Mouse (Mus musculus): ENCODE results near the gene Trpv4. TPM values are rescaled to one million over a fixed set of nuclear protein-coding genes. Genes with fewer than 3 reads are reported as not detected.

The Trpv4 gene
- polyA plus RNA-seq, 1 experiment = 6.5 TPM

GRCm38 (mm10) chr5:114608516-114608915 is 49.7 kb downstream of the Trpv4 start:
- TF ChIP-seq CTCF (IDR thresholded peaks at IDR 0.05; ENCODE audit: borderline replicate concordance, control insufficient read depth, extremely low read depth, insufficient read depth, low read length, poor library complexity) (peak; percentile 96), POLR2A (IDR thresholded peaks at IDR 0.05; ENCODE audit: control insufficient read depth, extremely low read depth, insufficient read depth, low read length, poor library complexity) (no peak)
- 9% methylated on average over 12 of the region's 12 CpGs for WGBS
- H3K4me1 ChIP-seq (replicated peaks; ENCODE audit: control insufficient read depth, insufficient read depth, low read length) = peaks cover 6% of the 10 kb centered on the region

GRCm38 (mm10) chr5:114607651-114608050 is 50.6 kb downstream of the Trpv4 start:
- no peak for TF ChIP-seq CTCF (IDR thresholded peaks at IDR 0.05; ENCODE audit: borderline replicate concordance, control insufficient read depth, extremely low read depth, insufficient read depth, low read length, poor library complexity)
- no peak for TF ChIP-seq POLR2A (IDR thresholded peaks at IDR 0.05; ENCODE audit: control insufficient read depth, extremely low read depth, insufficient read depth, low read length, poor library complexity)
- DNase-seq = no peak
- Histone ChIP-seq H3K4me1 (replicated peaks; ENCODE audit: control insufficient read depth, insufficient read depth, low read length) (peaks cover 10% of the 10 kb centered on the region), H3K36me3 (ENCODE audit: control insufficient read depth, insufficient read depth, low read length) (no peaks in the 10 kb centered on the region), H3K27ac (ENCODE audit: control insufficient read depth, insufficient read depth, low read length) (no peak overlapping the region), H3K27me3 (ENCODE audit: control insufficient read depth, insufficient read depth, low read length) (no peaks in the 10 kb centered on the region), H3K4me3 (ENCODE audit: control insufficient read depth, insufficient read depth, low read length) (no peak overlapping the region)
- WGBS = 82% methylated on average over 8 of the region's 8 CpGs

More at GRCm38 (mm10) chr5:114608516-114608915, 49.7 kb downstream of the Trpv4 start:
- no peak overlapping the region for H3K4me3 ChIP-seq (ENCODE audit: control insufficient read depth, insufficient read depth, low read length)
- H3K27me3 ChIP-seq (ENCODE audit: control insufficient read depth, insufficient read depth, low read length) = no peaks in the 10 kb centered on the region
- peak; percentile 89 for DNase-seq
- no peak overlapping the region for H3K27ac ChIP-seq (ENCODE audit: control insufficient read depth, insufficient read depth, low read length)
- no peaks in the 10 kb centered on the region for H3K36me3 ChIP-seq (ENCODE audit: control insufficient read depth, insufficient read depth, low read length)

GRCm38 (mm10) chr5:114605981-114606380 is 52.2 kb downstream of the Trpv4 start:
- Histone ChIP-seq H3K27me3 (ENCODE audit: control insufficient read depth, insufficient read depth, low read length) (no peaks in the 10 kb centered on the region), H3K27ac (ENCODE audit: control insufficient read depth, insufficient read depth, low read length) (no peak overlapping the region), H3K4me3 (ENCODE audit: control insufficient read depth, insufficient read depth, low read length) (no peak overlapping the region), H3K4me1 (replicated peaks; ENCODE audit: control insufficient read depth, insufficient read depth, low read length) (peaks cover 10% of the 10 kb centered on the region), H3K36me3 (ENCODE audit: control insufficient read depth, insufficient read depth, low read length) (no peaks in the 10 kb centered on the region)
- no peak for TF ChIP-seq POLR2A (IDR thresholded peaks at IDR 0.05; ENCODE audit: control insufficient read depth, extremely low read depth, insufficient read depth, low read length, poor library complexity)
- TF ChIP-seq CTCF (IDR thresholded peaks at IDR 0.05; ENCODE audit: borderline replicate concordance, control insufficient read depth, extremely low read depth, insufficient read depth, low read length, poor library complexity) = no peak
- no peak for DNase-seq
- WGBS = 80% methylated on average over 6 of the region's 6 CpGs

GRCm38 (mm10) chr5:114604781-114605290 is 53.4 kb downstream of the Trpv4 start:
- peaks cover 10% of the 10 kb centered on the region for H3K4me1 ChIP-seq (replicated peaks; ENCODE audit: control insufficient read depth, insufficient read depth, low read length)
- H3K36me3 ChIP-seq (ENCODE audit: control insufficient read depth, insufficient read depth, low read length) = no peaks in the 10 kb centered on the region
- DNase-seq = no peak
- no peaks in the 10 kb centered on the region for H3K27me3 ChIP-seq (ENCODE audit: control insufficient read depth, insufficient read depth, low read length)
- no peak overlapping the region for H3K27ac ChIP-seq (ENCODE audit: control insufficient read depth, insufficient read depth, low read length)
- WGBS = 71% methylated on average over 11 of the region's 11 CpGs
- TF ChIP-seq CTCF (IDR thresholded peaks at IDR 0.05; ENCODE audit: borderline replicate concordance, control insufficient read depth, extremely low read depth, insufficient read depth, low read length, poor library complexity) = peak; percentile 49; the same call in 1 of the 2 replicates
- TF ChIP-seq POLR2A (IDR thresholded peaks at IDR 0.05; ENCODE audit: control insufficient read depth, extremely low read depth, insufficient read depth, low read length, poor library complexity) = no peak
- H3K4me3 ChIP-seq (ENCODE audit: control insufficient read depth, insufficient read depth, low read length) = no peak overlapping the region

- no peak for DNase-seq
- Histone ChIP-seq H3K27me3 (ENCODE audit: control insufficient read depth, insufficient read depth, low read length) (no peaks in the 10 kb centered on the region), H3K4me1 (replicated peaks; ENCODE audit: control insufficient read depth, insufficient read depth, low read length) (peaks cover 14% of the 10 kb centered on the region), H3K27ac (ENCODE audit: control insufficient read depth, insufficient read depth, low read length) (no peak overlapping the region), H3K4me3 (ENCODE audit: control insufficient read depth, insufficient read depth, low read length) (no peak overlapping the region), H3K36me3 (ENCODE audit: control insufficient read depth, insufficient read depth, low read length) (no peaks in the 10 kb centered on the region)
- TF ChIP-seq POLR2A (IDR thresholded peaks at IDR 0.05; ENCODE audit: control insufficient read depth, extremely low read depth, insufficient read depth, low read length, poor library complexity) (no peak), CTCF (IDR thresholded peaks at IDR 0.05; ENCODE audit: borderline replicate concordance, control insufficient read depth, extremely low read depth, insufficient read depth, low read length, poor library complexity) (no peak)
- WGBS = 82% methylated on average over 5 of the region's 5 CpGs
Measured at GRCm38 (mm10) chr5:114603975-114604374, 54.2 kb downstream of the Trpv4 start.

- no peak for TF ChIP-seq POLR2A (IDR thresholded peaks at IDR 0.05; ENCODE audit: control insufficient read depth, extremely low read depth, insufficient read depth, low read length, poor library complexity)
- TF ChIP-seq CTCF (IDR thresholded peaks at IDR 0.05; ENCODE audit: borderline replicate concordance, control insufficient read depth, extremely low read depth, insufficient read depth, low read length, poor library complexity) = no peak
- DNase-seq = no peak
- H3K4me1 ChIP-seq (replicated peaks; ENCODE audit: control insufficient read depth, insufficient read depth, low read length) = peaks cover 28% of the 10 kb centered on the region
- no peak overlapping the region for H3K4me3 ChIP-seq (ENCODE audit: control insufficient read depth, insufficient read depth, low read length)
- H3K27ac ChIP-seq (ENCODE audit: control insufficient read depth, insufficient read depth, low read length) = no peak overlapping the region
- WGBS = 94% methylated on average over 8 of the region's 8 CpGs
- H3K27me3 ChIP-seq (ENCODE audit: control insufficient read depth, insufficient read depth, low read length) = no peaks in the 10 kb centered on the region
- H3K36me3 ChIP-seq (ENCODE audit: control insufficient read depth, insufficient read depth, low read length) = no peaks in the 10 kb centered on the region
Measured at GRCm38 (mm10) chr5:114602012-114602411, 56.2 kb downstream of the Trpv4 start.

GRCm38 (mm10) chr5:114597652-114598051 is 60.6 kb downstream of the Trpv4 start:
- no peak for TF ChIP-seq CTCF (IDR thresholded peaks at IDR 0.05; ENCODE audit: borderline replicate concordance, control insufficient read depth, extremely low read depth, insufficient read depth, low read length, poor library complexity)
- no peak for TF ChIP-seq POLR2A (IDR thresholded peaks at IDR 0.05; ENCODE audit: control insufficient read depth, extremely low read depth, insufficient read depth, low read length, poor library complexity)
- peak overlapping the region; percentile 13; the same call in 1 of the 2 replicates for H3K4me3 ChIP-seq (ENCODE audit: control insufficient read depth, insufficient read depth, low read length)
- no peaks in the 10 kb centered on the region for H3K36me3 ChIP-seq (ENCODE audit: control insufficient read depth, insufficient read depth, low read length)
- WGBS = 14% methylated on average over 6 of the region's 6 CpGs
- H3K27ac ChIP-seq (ENCODE audit: control insufficient read depth, insufficient read depth, low read length) = peak overlapping the region; percentile 98
- DNase-seq = no peak
- H3K27me3 ChIP-seq (ENCODE audit: control insufficient read depth, insufficient read depth, low read length) = no peaks in the 10 kb centered on the region
- H3K4me1 ChIP-seq (replicated peaks; ENCODE audit: control insufficient read depth, insufficient read depth, low read length) = peaks cover 60% of the 10 kb centered on the region
